Mouse (Mus musculus) gonadal fat pad, adult 2 months (tissue): Measurements from ENCODE around the gene Pih1d2. TPM values are rescaled to one million over a fixed set of nuclear protein-coding genes. Genes with fewer than 3 reads are reported as not detected.
A peak's percentile ranks its signal among the peaks of the same experiment; 100 is the strongest.

Experiments
- DNase-seq: peaks from one replicate; pipeline ENCODE4 v3.0.0-alpha.2; 2012; ENCODE audit warnings: low read depth
- polyA plus RNA-seq: library from polyadenylated mRNA; depleted of rRNA; stranded (reverse); fragments of >200 nt; gene quantifications from 2 replicates; pipeline ENCODE4 v1.2.3, GENCODE M21; 2012; rRNA removed

Gene Pih1d2
- polyA plus RNA-seq = 3.5 and 5.2 TPM in 2 replicates

DNA sequence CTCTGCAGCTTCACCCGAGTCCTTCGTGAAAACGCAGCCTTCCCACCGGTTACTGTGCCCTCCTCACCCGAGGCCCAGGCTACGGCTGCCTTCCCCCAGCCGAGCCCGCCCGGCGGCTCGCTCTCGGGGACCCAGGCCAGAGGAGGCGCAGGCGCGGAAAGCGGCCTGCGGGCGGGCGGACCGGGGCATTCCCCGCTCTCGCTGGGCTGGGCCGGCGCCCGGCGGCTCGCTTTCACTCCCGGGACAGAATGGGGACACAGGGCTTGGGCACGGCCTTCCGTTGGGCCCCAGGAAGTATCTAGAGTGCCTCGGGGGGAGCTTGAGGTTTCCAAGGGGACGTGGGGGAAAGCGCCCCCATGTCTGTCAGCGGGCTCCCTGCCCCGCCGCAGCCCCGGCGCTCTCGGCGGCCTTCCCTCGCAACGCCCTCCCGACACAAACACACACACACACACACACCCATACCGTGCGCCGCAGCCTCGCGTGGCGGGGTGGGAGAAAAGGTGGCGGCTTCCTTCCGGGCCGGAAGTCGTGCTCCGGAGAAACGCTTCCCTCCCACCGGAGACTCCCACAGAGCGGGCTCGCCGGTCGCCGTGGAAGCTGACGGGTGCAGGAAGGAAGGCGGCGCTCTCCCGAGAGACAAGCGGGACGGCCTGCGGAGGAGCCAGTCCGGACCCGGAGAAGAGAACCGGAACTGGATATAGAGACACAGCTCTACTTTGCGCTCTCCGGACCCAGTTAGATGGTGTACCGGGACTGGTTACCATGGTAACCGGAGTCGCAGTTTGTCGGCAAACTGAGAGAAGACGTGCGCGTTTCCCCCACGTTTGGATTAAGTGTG lies at the start of gene Pih1d2, which contains the start of gene Nkapd1:
TSS of gene Pih1d2 (plus strand) at position 556 of the 838 bp plus-strand sequence.
TSS of gene Nkapd1 (minus strand) at position 699 of the 838 bp plus-strand sequence.
- peak; percentile 31 for DNase-seq

DNA sequence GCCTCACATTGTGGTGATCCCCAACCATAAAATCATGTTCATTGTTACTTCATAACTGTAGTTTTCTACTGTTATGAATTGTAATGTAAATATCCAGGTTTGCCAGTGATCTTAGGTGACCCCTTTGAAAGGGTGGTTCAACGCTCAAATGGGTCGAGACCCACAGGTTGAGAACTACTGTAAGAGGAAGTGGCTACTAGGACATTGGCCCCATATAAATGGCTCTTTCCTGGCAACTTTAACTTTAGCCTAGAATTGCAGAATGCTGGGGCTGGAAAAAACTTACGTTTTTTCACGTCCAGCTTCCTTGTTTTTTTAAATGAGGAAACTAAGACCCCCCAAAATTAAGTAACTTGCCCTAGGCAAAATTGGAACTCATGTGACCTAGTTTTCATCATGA lies 49.7 kb upstream of the Pih1d2 start:
- DNase-seq = no peak

DNA sequence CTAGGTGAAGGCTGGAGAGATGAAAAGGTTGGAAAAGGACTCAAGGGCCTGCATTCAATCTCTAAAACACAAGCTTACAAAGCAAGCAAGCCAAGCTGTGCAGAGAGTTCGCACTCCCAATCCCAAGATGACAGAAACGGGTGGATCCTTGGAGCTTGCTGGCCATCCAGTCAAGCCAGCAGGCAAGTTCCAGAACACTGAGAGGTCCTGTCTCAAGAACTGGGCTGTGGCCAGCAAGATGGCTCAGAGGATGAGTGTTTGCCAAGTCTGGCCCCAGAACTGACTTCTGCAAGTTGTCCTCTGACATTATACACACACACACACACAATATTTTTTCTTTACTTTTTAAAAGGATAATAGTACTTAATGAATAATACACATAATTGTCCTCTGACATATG lies 49.2 kb upstream of the Pih1d2 start:
- no peak for DNase-seq

DNA sequence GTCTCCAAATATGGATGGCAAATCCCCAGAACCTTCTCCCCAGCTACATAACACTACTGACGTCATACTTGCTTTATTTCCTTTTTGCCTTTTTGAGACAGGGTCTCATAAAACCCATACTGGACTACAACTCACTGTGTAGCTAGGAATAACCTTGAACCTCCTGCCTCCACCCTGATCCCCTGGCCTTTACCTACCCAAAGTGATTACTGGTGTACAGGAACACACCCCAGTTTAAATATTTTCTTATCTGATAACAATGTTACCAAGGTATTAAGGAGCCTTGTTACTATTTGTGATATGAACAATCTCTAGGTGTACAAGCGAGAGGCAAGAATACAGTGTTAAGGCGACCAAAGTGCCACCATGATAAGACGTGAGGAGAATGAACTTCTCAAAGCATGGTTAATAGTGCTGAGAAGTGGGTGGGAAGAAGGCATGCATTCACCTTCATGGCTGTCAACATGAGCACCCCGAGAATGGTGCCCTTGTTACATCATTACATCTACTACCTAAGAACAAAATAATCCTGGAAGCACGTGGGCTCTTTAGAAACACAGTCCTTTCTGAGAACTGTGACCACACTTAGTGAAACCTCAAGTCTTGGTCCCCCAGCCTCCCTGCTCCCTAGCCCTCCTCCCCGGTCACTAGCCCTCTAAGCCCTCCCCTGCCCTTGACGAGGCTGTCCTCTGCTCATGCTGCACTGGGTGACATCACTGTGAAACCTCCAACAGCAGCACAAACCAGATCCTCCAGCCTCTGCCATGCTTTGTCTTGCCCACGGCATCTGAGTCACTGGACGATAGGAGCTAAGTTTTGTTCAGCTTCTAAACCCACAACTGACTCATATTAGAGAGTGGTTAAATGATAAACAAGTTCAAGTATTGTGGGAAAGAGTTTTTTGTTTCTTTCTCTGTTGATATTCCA lies 47.3 kb upstream of the Pih1d2 start:
- DNase-seq = no peak

DNA sequence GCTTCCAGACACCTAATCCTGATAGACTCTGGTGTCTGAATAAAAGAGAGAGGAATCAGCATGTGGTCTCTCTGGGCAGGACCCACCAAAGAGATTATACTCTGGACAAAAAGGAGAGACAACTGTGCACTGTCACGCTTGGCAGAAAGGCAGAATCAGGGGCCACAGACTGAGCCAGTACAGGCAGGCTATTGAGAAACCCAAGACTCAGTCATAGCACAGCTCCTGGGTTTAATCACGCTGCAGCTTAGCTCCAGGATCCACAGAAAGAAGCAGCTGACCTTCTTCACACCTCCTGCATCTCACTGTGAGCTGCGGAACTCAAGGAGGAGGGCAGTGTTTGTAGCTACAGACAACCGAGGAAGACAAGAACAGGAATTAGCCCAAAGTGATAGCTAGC lies 36.8 kb upstream of the Pih1d2 start:
- no peak for DNase-seq

DNA sequence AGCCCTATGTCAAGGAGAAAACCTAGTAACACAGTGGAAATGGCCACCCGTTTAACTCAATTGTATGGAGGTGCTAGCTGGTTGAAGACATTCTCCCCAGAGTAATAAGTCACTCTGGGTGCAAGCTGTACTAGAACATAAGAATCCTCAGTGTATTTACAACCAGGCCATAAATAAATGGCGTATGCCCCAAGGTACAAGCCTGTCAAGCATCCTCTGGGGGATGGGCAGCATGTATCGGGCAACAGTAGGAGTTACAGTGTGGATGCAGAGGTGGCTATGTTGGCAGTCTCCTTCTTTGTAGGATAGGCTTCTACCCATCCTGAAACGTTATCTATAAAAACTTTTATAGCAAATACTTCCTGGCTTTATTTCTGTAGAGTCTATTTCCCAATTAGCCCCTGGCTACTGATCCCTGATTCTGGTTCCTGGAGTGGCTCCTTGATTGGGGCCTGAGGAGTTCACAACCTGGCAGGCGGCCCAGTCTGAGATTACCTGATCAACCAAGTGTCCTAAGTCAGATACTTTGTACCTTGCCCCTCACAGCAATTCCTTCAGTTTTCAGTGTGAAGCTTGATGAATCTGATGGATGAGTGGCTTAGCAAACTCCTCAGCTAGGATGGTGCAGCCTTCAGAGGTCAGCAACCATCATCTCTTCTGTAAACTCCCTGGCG lies 31.8 kb upstream of the Pih1d2 start:
- DNase-seq = no peak

DNA sequence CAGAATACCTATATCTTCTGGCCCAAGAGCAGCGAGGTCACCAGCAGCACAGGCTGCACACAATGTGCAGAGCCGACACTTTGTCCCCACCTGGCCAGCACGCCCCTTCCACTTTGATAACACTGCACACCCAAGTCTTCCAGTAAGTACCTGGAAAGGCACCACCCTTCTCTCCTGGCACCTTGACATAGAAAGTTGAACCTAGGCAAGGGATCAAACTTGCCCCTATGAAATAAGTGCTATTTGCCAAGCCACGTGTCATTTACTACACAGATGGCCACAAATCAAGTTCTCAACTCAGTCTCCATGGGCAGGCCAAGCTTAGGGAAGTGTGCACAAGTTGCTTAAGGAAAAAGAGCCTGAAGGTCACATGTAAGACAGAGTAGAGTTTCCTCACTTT lies 30.2 kb upstream of the Pih1d2 start:
- no peak for DNase-seq

DNA sequence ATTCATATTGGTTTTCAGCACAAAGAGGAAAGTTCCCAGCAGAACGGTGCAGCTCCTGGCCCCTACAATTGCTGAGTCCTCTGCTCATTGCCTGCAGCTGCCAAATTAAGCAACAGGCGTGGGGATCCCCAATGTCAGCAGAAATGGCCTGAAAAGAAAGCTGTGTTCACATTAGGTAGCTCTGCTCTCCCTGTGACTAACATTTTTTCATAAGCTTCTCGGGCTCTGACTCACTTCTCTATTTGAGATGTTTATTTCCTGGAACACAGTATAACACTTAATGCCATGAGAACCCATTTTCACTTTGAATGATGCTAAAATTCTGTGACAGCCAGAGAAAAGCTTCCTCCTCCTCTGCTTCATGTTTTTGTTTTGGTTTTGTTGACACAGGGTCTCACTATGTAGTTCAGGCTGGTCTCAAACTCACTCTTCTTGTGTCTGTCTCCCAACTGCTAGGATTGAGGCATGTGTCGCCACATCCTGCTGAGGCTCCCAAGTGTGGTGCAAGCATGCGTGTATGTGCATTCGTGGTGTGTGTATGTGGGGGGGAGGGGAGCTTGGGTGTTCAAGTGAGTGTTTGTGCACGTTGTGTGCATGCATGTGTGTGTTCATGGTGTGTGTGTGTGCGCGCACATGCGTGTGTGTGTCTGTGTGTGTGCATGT lies 26.1 kb upstream of the Pih1d2 start:
- no peak for DNase-seq

DNA sequence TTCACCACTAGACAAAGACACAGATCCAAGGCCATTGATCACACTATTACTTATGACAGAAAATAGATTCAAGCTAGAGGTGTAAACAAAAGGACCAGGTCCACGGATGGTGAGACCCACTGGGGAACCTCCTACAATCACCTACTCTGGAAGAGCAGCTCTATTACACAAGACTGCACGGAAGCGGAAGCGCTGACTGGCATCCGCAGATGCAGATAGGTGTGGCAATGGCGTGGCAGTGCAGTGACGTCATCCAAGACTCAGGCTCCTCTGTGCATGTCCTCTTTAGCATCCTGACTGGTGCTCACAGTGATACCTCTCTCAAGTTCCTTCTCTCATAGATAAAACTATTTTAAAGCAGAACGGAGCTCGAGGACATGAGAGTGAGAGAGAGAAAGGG lies 24.2 kb upstream of the Pih1d2 start:
- no peak for DNase-seq

DNA sequence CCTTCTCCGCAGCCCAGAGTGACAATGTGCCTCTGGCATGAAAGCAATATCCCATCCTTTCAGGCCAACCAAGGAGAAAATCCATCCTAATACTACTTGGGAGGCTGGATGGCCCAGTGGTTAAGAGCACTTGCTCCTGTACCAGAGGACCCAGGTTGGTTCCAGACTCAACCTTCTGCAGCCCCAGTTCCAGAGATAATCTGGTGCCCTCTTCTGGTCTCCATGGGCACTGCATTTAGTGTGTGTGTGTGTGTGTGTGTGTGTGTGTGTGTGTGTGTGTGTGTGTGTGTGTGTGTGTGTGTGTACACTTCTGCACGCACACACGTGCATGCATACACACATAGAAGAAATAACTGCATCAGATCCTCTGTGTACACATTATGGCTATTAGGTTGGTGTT lies 23.6 kb upstream of the Pih1d2 start:
- no peak for DNase-seq

DNA sequence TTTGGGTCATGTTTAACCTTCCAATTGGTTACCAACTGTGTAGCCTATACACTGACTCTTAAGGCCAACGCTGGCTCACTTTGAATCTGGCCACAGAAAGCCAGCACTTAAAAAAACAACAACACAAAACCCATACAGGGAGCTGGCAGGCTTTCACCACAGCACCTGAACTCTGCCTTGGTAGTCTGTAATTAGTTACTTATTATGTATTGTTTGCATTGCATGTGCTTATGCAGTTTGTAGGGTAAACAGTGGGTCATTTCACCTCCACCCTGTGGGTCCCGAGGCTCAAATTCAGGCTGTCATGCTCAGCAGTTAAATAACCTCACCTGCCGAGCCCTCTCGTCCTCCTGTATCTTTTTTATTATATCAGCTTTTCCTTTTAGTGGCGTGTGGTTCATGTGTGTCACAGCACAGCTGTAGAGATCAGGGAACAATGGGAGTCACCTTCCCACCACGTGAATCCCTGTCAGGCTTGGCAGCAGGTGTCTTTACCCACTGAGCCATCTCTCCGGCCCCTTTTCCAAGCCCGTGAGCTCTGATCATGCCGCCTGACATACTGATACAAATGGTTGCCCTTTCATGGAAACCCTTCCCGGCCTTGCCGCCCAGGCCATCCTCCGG lies 22.2 kb upstream of the Pih1d2 start:
- no peak for DNase-seq

DNA sequence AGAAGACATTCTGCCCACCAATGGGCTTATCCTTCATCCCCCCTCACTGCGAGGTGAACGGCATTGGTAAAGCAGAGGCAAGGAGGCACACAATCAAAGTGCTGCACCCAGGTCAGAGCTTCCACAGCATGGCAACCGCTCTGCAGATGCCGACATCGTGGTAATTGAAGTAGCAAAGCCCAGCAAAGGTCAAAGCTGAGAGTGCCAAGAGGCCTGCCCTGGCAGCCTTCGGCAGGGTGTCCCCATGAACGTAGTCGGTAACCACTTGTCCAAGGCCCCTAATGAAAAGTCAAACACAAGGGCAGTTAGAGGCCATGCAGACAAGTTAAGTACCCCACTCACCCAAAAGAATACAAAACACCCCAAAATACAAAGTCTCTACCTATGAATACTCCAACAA lies 20.1 kb upstream of the Pih1d2 start:
- DNase-seq = no peak

DNA sequence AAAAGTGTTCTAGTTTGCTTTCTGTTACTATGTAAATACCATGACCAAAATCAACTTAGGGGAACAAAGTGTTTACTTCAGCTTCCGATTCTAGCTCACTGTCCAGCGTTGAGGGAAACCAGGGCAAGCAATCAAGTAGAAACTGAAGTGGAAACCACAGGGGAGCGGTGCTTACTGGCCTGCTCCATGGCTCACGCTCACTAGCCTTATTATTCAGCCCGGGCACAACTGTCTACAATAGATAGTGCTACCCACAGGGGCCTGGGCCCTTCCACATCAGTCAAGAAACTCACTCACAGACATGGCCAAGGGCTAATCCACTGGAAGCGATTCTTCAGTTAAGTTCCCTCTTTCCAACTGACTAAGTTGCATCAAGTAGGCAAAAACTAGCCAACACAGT lies 15.6 kb upstream of the Pih1d2 start:
- DNase-seq = no peak

DNA sequence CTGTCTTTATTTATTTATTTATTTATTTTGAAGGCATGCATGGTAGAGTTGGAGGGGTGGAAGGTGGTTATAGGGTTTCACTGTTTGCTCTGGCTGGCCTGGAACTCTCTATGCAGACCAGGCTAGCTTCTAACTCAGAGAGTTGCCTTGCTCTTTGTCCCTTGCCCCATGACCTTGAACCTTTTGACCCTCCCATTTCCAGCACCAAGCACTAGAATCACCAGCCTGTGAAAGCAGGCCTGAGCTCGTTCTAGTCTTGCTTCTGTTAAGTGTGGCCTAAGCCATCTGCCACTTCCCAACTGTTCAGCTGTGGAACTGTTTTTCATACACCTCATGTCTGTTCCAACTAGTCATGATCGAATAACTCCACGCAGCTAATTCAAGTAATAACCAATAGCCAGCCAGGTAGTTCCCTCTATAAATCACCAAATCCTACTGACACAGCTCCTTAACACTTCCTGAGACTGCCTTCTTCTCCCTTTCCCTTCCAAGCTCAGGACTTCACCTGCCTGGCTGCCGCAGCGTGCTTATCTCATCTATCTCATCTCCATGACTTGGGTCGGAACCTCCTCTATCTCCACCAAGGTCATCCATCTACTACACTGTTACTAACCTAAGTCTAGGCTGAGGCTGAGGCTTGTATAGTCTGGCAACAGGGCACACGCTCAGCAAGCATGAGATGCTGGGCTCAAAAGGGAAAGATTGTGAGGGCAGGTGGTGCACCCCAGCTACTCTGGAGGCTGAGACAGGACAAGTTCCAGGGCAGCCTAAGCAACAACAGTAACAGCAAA lies 14.9 kb upstream of the Pih1d2 start:
- DNase-seq = no peak

DNA sequence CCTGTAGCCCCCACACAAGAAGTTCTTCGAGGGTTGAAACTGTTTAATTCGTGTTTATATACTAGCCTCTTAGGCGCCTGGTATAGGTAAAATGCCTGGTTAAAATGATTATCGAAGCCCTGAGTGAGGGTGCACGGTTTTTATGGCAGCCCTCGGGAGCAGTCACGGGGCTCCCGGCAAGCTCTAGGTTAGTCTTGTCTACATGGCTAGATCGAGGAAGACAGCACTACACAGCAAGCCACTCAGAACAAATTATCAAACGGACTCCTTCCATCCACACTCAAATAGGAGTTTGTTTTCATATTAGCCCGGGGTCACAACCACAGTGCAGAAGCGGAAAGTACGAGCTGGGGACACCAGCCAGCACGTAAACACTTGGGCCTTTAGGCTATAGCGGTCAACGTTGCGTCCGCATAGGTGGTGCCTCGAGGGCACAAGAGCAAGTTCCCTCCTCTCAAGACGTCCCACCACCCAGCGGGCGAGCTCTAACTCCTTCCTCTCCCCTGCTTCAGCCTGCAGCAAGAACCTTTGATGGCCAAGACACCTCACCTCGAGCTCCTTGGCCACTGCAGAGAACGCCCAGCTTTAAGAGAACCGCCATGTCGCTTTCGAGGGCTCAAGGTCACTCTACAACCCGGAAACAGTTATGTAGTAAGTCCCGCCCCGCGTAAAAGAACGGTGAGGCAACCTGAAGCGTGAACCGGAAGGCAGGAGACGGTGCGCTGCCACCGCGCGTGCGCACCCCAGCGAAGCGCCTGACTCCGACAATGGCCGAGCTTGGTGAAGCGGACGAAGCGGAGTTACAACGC lies 13.7 kb upstream of the Pih1d2 start, which contains the start of the genes Sdhd and Timm8b:
TSS of gene Sdhd (minus strand) at position 624 of the 809 bp plus-strand sequence.
TSS of gene Timm8b (plus strand) at position 722 of the 809 bp plus-strand sequence.
- DNase-seq = no peak

DNA sequence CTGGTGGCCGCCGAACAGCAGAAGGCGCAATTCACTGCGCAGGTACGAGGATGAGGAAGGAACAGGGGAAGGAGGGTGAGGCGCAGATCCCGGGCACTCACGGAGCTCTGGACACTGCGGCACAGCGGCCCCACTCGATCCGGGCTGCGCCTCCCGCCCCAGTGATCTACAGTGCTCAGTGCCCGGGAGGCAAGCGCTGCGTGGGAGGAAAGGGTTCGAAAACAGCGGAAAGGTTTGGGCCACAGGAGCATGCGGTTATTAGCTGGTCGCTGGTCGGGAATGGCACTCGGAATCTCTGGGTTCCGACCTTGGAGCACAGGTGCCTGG lies 13.2 kb upstream of the Pih1d2 start:
- no peak for DNase-seq

DNA sequence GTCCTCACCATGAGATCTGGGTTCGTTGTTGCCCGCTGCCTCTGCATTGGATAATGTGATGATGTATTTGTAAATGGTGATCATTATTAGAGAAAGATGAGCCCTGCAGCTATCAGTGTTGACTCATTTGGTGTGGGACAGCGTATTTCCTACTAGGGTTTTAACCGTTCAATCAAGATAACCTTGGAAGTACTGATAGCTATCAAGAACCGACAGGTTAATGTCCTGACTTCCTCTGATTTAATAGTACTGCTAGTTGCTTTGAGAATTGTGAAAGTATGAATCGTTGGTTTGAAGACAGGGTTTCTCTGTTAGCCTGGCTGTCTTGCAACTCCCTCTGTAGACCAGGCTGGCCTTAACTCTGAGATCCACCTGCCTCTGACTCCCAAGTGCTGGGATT lies 12.8 kb upstream of the Pih1d2 start:
- DNase-seq = no peak

DNA sequence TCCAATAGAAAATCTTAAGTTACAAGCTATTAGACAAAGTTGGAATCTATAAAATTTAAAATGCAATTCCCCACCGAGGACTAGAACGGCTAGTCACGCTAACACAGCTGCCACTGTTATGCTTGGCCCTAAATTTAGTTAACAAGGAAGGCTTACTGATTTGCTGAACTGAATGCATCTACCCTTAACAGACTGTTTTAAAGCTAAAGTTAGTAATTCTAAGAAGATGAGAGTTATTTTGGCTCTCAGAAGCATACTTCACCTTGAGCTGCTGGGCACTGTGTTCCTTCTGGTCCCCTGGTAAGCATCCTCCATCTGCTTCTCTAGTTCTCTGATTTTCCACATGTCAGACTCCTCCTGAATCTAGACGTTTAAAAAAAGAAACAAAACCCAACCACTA lies 5.0 kb upstream of the Pih1d2 start:
- no peak for DNase-seq

DNA sequence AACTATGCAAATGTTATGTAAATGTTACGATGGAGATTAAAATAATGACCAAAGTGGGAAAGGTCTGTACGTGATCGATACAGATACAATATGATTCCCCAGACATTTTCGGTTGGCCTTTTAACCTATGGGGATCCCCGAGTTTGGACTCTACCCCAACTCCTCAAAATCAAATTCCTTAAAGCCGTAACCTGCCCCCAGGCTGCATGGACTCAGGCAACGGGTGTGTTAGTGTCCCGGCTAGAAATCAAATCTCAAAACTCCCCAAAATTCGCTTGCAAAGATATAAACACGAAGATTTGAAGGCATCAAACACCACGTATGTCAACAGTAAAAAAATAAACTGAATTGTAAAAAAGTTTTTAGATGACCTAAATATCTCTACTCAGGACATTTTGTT lies 960 bp upstream of the Pih1d2 start:
- DNase-seq = no peak
